Mouse (Mus musculus): Measurements from ENCODE around the gene Dnajc17. TPM values are rescaled to one million over a fixed set of nuclear protein-coding genes. Genes with fewer than 3 reads are reported as not detected.
A peak's percentile ranks its signal among the peaks of the same experiment; 100 is the strongest.

Gene Dnajc17
- total and polyA plus RNA-seq, 3 experiments = 14.7 to 15.8 TPM; not detected in 1

DNA sequence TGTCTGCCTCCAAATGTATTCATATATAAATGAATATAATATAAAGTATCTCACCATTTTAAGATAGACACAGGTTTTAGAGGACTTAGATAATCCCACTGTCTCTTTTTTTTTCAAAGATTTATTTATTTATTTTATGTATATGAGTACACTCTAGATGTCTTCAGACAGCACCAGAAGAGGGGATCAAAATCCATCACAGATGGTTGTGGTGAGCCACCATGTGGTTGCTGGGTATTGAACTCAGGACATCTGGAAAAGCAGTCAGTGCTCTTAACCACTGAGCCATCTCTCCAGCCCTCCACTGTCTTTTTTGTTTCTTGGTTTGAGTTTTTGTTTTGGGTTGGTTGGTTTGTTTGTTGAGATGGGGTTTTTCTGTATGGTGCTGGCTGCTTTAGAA, 50.8 kb downstream of the Dnajc17 start:
- H3K36me3 ChIP-seq (ENCODE audit: control insufficient read depth in 1 of 2, insufficient read depth in 2 of 2, low read length in 2 of 2) = peaks cover 0 to 16% of the 10 kb centered on the region in 2 experiments; a peak in 3 of 4 replicates
- H3K79me2 ChIP-seq (ENCODE audit: control insufficient read depth, insufficient read depth, low read length, poor library complexity) = peaks cover 12% of the 10 kb centered on the region
- H3K4me3 ChIP-seq (ENCODE audit: control insufficient read depth in 1 of 2, insufficient read depth in 1 of 2, low read depth in 2 of 2, low read length in 2 of 2) = no peak overlapping the region
- DNase-seq (ENCODE audit: low read depth, low spot score) = peak; percentile 28
- no peak for TF ChIP-seq NELFE (IDR thresholded peaks at IDR 0.05; ENCODE audit: low read depth, low read length)
- peak; percentile 2 for TF ChIP-seq RAD21 (IDR thresholded peaks at IDR 0.05; ENCODE audit: low read depth, low read length)
- H3K9me3 ChIP-seq (replicated peaks; ENCODE audit: insufficient read depth, low read length) = no peaks in the 10 kb centered on the region
- peaks cover 5 to 12% of the 10 kb centered on the region in 2 experiments for H3K4me1 ChIP-seq (ENCODE audit: control insufficient read depth in 1 of 2, insufficient read depth in 2 of 2, low read length in 2 of 2)
- H3K9ac ChIP-seq (ENCODE audit: control insufficient read depth, low read depth, low read length, poor library complexity, severe bottlenecking) = no peak overlapping the region
- H3K27ac ChIP-seq (ENCODE audit: control insufficient read depth, low read depth, low read length) = no peak overlapping the region
- H3K27me3 ChIP-seq (ENCODE audit: control insufficient read depth in 1 of 2, insufficient read depth in 2 of 2, low read length in 2 of 2) = no peaks in the 10 kb centered on the region

DNA sequence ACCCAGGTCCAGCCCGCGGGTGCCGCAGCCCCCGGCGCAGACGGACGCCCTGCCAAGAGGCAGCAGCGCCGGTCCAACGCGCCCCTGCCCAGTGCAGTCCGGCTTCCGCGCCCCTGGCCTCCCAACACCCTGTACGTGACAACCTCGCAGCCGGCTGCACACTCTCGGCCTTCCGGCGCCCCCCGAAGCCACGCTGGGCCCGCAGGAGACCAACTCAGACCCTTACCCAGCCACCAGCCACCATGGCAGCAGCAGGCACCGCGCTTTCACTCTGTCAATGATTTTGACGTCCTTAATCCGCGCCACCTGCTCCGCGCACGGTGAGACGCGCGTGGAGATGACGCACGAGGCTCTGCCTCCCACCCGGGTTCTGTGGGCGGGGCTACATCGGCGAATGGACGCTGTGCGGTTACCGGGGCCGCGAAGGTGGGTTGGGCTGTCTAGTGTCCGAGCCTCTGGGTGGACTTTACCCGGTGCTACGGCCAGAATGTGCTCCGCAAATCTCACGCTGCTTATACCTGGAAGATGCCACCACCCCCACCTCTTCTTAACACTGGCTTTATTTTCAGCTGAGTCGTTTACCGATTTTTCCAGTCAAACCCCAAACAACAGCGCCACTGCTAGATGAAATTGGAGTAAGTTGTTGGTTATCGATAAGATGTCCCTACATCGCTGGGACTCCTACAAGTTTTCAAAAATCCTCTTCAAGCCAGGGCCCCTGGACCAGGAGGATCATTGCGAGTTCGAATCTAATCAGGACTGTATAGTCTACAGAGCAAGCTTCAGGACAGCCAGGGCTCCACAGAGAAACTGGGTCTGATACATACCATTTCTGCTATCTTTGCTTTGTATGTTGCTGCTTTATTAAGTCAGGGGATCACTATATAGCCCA, 51.7 kb downstream of the Dnajc17 start, which contains the start of gene Rmdn3:
TSS of gene Rmdn3 (minus strand) at position 354 of the 892 bp plus-strand sequence.
- peak within 1 kb of the TSS; percentile 81 for H3K27ac ChIP-seq (ENCODE audit: control insufficient read depth, low read depth, low read length)
- H3K27me3 ChIP-seq (ENCODE audit: control insufficient read depth in 1 of 2, insufficient read depth in 2 of 2, low read length in 2 of 2) = no peaks in the 10 kb centered on the region
- H3K4me1 ChIP-seq (ENCODE audit: control insufficient read depth in 1 of 2, insufficient read depth in 2 of 2, low read length in 2 of 2) = peaks cover 3 to 8% of the 10 kb centered on the region in 2 experiments; a peak in 3 of 4 replicates
- peak; percentile 95 for DNase-seq (ENCODE audit: low read depth, low spot score)
- no peaks in the 10 kb centered on the region for H3K9me3 ChIP-seq (replicated peaks; ENCODE audit: insufficient read depth, low read length)
- H3K36me3 ChIP-seq (ENCODE audit: control insufficient read depth in 1 of 2, insufficient read depth in 2 of 2, low read length in 2 of 2) = peaks cover 0 to 16% of the 10 kb centered on the region in 2 experiments; a peak in 3 of 4 replicates
- H3K4me3 ChIP-seq (ENCODE audit: control insufficient read depth in 1 of 2, insufficient read depth in 1 of 2, low read depth in 2 of 2, low read length in 2 of 2) = peak within 1 kb of the TSS; percentile 81 to 92
- TF ChIP-seq MYB (IDR thresholded peaks at IDR 0.05; ENCODE audit: low read depth, low read length) = no peak
- TF ChIP-seq UBTF (IDR thresholded peaks at IDR 0.05; ENCODE audit: borderline replicate concordance, insufficient read depth, low read depth, low read length) = 0 out of 2 replicates have a peak, but pooled peaks have one; percentile 70
- TF ChIP-seq ZNF384 (IDR thresholded peaks at IDR 0.05; ENCODE audit: low read depth, low read length) = peak; percentile 87
- TF ChIP-seq MXI1 (IDR thresholded peaks at IDR 0.05; ENCODE audit: low read depth, low read length) = peak; percentile 93
- peak; percentile 97 for TF ChIP-seq SIN3A (IDR thresholded peaks at IDR 0.05; ENCODE audit: low read length)
- TF ChIP-seq POLR2AphosphoS2 (IDR thresholded peaks at IDR 0.05; ENCODE audit: low read length) = peak; percentile 74
- peak; percentile 41; the same call in 1 of the 2 replicates for TF ChIP-seq ETS1 (IDR thresholded peaks at IDR 0.05; ENCODE audit: low read depth, low read length)
- TF ChIP-seq NRF1 (IDR thresholded peaks at IDR 0.05; ENCODE audit: insufficient read depth, low read depth, low read length, poor library complexity, severe bottlenecking) = 0 out of 2 replicates have a peak, but pooled peaks have one; percentile 16
- 0 out of 2 replicates have a peak, but pooled peaks have one; percentile 42 for TF ChIP-seq ZMIZ1 (IDR thresholded peaks at IDR 0.05; ENCODE audit: low read depth, low read length)
- no peak for TF ChIP-seq GABPA (IDR thresholded peaks at IDR 0.05; ENCODE audit: low read depth, low read length)
- peak; percentile 76 for TF ChIP-seq MAX (IDR thresholded peaks at IDR 0.05; ENCODE audit: low read length)
- peak; percentile 73 to 85 for TF ChIP-seq POLR2A (IDR thresholded peaks at IDR 0.05; ENCODE audit: control insufficient read depth in 1 of 2, insufficient read depth in 1 of 2, low read depth in 1 of 2, low read length in 2 of 2, poor library complexity in 1 of 2)
- no peak for TF ChIP-seq E2F4 (IDR thresholded peaks at IDR 0.05; ENCODE audit: borderline replicate concordance, low read depth, low read length)
- TF ChIP-seq RAD21 (IDR thresholded peaks at IDR 0.05; ENCODE audit: low read depth, low read length) = no peak; the same call in 1 of the 2 replicates
- TF ChIP-seq GATA1 (IDR thresholded peaks at IDR 0.05; ENCODE audit: low read depth, low read length) = no peak
- TF ChIP-seq TBP (IDR thresholded peaks at IDR 0.05; ENCODE audit: low read depth, low read length) = 0 out of 2 replicates have a peak, but pooled peaks have one; percentile 50
- no peak for TF ChIP-seq BHLHE40 (IDR thresholded peaks at IDR 0.05; ENCODE audit: borderline replicate concordance, low read depth, low read length)
- TF ChIP-seq MYC (IDR thresholded peaks at IDR 0.05; ENCODE audit: low read depth, low read length) = no peak
- TF ChIP-seq MAZ (IDR thresholded peaks at IDR 0.05; ENCODE audit: low read depth, low read length) = peak; percentile 20
- no peak for TF ChIP-seq EP300 (IDR thresholded peaks at IDR 0.05; ENCODE audit: low read depth in 1 of 2, low read length in 2 of 2)
- TF ChIP-seq HCFC1 (IDR thresholded peaks at IDR 0.05; ENCODE audit: low read depth, low read length) = peak; percentile 90
- TF ChIP-seq NELFE (IDR thresholded peaks at IDR 0.05; ENCODE audit: low read depth, low read length) = peak; percentile 84
- TF ChIP-seq RCOR1 (IDR thresholded peaks at IDR 0.05; ENCODE audit: low read depth, low read length) = no peak; the same call in 1 of the 2 replicates
- TF ChIP-seq ZKSCAN1 (IDR thresholded peaks at IDR 0.05; ENCODE audit: low read depth, low read length) = no peak
- 0 out of 2 replicates have a peak, but pooled peaks have one; percentile 47 for TF ChIP-seq TCF12 (IDR thresholded peaks at IDR 0.05; ENCODE audit: low read depth, low read length)
- peak within 1 kb of the TSS; percentile 82 for H3K9ac ChIP-seq (ENCODE audit: control insufficient read depth, low read depth, low read length, poor library complexity, severe bottlenecking)
- peaks cover 12% of the 10 kb centered on the region for H3K79me2 ChIP-seq (ENCODE audit: control insufficient read depth, insufficient read depth, low read length, poor library complexity)

Data from MEL (cell line).